Mouse (Mus musculus) heart, postnatal 25 days (tissue): ENCODE results near the gene Dhx33. TPM values are rescaled to one million over a fixed set of nuclear protein-coding genes. Genes with fewer than 3 reads are reported as not detected.

Experiments used
- DNase-seq: peaks from one replicate; pipeline ENCODE4 v3.0.0; 2022; ENCODE audit warnings: low spot score
- intact Hi-C: fragments of 180-260 bp; cut with DNase I; formaldehyde crosslinking; loops from one replicate; pipeline ENCODE4 v1.15.1; 2025
- total RNA-seq, 2 experiments: library from RNA; stranded (reverse); gene quantifications; 2 replicates each; pipeline ENCODE4 v1.2.3; 2021

Gene Dhx33
- total RNA-seq, result 1 to 10 TPM; 8.1 to 9.3 TPM

DNA sequence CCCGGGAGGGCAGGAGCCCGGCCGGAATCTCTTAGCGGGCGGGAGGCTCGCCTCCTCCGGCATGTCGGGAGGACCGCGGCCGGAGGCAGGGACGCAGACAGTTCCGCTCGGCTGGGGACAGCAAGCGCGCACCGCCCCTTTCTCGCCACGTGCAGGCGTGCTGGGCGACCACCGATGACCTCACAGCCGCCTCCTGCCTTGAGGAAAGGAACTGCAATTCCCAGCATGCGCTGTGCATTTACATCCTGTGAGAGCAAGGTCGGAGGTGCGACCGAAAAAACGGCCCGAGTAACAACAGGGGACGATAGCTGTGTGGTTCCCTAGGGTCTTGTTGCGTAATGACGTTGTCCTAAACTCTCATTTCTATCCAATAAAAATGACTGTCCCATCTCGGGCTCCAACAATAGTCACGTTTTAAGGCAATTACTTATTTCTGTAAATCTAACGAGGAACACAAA, at the start of gene Dhx33:
TSS of gene Dhx33 (minus strand) at position 122 of the 458 bp plus-strand sequence.
- intact Hi-C loops, result loop anchor here (2.0 kb wide), 1 partner anchor 14 kb away; the partner anchor contains the start of genes Derl2 and Mis12
- peak; percentile 93 for DNase-seq

DNA sequence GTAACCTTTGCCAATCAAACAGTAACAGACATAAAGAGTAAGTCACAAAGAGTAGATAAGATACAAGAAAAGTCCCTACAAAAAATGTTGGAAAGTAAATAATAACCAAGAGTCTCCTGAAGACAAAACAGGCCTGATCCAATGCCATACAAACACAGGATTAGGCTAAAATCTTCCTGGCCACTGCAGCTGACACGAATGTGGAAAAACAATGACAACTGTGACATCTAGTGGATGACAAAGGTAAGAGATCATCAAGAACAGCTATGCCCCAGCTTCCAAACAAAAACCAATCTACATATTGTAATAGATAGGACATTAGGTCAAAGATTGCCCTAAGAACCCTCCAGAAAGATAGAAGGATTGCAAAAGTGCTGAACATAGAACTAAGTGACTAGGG, 48.3 kb upstream of the Dhx33 start:
- no peak for DNase-seq
- intact Hi-C loops, result loop anchor here (5.0 kb wide), 2 partner anchors 70 to 275 kb away; partner anchors contain the start of gene C1qbp

DNA sequence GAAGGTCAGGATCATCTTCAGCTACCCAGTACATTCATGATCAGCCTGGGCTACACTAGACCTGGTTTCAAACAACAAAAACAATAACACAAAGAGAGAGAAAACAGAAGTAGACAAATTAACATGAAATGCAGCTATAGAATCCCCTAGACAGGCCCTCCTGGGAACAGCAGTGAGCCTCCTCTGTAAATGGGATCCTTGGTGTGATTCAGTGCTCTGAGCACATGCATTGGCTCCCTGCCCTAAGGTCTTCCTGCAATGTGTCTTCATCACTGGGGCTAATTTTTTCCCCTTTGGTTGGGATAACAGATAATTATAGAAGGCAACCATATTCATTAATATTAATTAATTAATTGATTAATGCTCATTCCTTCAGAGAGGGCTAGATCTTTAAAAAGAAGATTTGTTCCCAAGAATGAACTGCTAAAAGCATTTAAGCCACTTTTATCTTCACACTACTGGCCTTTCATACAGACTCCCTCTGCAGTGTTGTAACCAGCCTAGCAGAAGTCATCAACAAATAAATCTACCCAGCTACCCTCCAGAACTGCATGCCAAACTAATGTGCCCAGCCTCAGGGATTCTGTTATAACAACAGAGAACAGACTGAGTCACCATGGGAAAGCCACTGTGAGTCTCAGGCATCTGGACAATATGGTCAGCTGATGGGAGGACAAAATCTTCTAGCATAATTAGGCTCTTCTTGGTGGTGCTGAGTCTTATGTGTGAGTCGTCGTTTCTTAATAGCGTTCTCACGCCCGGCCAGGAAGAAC, 35.5 kb upstream of the Dhx33 start:
- intact Hi-C loops, result no loop called here
- no peak for DNase-seq

DNA sequence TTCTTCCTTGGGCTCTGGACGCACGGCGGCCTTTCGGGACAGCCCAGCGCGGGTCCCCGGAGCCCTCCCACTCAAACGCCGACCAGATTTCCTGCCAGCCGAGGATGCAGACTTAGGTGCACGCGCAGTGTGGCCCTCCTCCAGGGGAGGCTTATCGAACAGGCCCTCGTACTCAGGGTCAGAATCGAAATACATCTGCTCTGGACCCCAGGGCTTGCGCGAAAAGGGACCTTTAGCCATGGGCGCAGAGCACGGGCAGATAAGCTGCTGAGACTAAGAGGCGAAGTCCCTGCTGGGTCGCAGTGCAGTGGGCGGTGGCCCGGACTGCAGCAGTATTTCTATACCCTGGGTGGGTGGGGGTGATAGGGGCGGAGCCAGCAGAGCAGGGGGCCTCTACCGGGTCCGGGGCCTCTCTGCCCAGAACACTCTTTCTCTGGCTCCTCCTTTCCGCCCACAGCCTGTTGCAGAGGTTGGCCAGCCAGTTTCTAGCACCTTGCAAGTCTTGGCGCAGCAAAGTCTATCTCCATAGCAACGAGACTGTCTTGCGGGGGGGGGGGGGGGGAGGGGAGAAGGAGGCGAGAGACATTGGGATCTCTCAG, 29.0 kb upstream of the Dhx33 start, which contains the start of gene 6330403K07Rik:
TSS of gene 6330403K07Rik (minus strand) at position 351 of the 599 bp plus-strand sequence.
- DNase-seq, result no peak
- intact Hi-C loops, result no loop called here

DNA sequence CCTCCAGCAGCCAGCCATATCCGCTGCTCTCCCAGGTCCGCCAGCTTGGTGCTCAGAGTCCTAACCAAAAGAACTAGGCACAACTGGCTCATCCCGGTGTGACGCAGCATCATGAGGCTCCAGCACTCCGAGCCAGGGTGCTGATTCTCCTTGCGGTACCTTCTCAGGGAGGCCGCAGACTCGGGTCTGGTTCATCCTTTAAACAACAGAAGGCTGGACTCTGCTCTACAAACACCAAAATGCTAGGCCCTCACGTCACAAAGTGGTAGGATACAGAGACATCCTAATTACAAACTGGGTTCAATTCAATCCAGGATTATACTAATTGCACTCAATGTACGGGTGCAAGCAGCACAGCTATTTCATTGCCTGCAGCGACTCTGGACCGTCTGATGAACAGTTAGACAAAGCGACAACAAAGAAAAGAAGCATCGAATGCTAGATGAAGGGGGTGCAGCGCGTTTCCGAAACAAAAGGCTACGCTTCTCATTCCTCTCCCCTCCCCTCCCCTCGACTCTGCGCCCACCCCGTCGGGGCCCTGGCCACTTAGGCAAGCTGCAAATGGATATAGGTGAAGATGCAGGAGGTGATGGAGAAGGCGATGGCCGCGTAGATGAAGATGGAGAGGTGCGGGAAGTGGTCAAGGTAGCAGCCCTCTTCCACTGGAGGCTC, 28.4 kb upstream of the Dhx33 start:
- intact Hi-C loops, result no loop called here
- no peak for DNase-seq

GRCm38 (mm10) chr11:71032070-71032469, 27.8 kb upstream of the Dhx33 start:
- intact Hi-C loops, result no loop called here

DNA sequence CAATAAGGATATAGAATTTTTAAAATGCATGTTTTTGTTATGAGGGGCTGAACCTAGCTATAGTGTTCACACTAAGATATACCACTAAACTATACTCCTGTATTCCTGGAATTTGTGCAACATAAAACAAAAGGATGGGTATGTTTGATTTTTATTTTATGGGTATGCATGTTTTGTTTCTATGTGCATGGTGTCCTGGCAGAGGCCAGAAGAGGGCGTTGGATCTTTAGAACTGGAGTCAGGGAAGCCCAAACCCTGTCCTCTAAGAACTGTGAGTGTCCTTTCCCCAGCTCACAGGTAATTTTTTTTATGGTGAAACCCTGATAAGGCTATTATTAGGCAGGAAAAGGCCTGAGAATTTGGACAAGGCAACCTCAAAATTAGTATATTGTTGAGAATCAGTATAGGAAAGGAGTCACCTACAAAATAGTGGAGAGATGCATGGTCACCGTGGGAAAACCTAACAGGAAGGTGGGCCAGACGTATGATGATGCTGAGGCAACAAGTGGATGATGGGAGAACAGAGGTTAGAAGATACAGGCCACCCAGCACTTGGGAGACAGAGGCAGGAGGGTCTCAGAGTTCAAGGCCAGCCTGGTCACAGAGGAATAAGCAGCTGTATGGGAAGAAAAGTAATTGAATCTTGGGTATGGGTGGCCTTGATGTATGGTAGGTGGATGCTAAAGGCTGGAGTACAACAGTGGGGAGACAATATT, 25.3 kb upstream of the Dhx33 start:
- DNase-seq, result no peak
- intact Hi-C loops, result loop anchor here (10.0 kb wide), 1 partner anchor 115 kb away; the partner anchor contains the start of gene Nlrp1a

More at GRCm38 (mm10) chr11:71032070-71032469, 27.8 kb upstream of the Dhx33 start:
- DNase-seq, result no peak

DNA sequence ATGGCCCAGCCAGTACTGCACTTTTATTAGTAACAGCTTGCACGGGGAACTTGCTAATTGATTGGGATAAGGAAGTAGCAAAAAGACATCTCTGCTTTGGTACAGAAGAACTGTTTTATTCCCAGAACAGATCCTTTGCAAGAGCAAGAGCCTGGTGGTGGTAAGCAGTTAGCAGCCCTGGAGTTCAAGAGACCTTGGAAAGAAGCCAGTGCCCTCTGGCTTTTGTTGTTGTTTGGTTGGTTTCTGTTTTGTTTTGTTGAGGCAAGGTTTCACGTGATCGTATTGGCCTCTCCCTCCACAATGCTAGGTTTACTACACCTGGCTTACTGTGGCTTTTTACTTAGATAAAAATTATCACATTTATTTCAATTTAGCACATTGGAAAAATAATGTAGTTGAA, 24.0 kb upstream of the Dhx33 start:
- intact Hi-C loops, result loop anchor here (10.0 kb wide), 1 partner anchor 117 kb away; the partner anchor contains the start of gene Nlrp1a
- DNase-seq, result no peak

DNA sequence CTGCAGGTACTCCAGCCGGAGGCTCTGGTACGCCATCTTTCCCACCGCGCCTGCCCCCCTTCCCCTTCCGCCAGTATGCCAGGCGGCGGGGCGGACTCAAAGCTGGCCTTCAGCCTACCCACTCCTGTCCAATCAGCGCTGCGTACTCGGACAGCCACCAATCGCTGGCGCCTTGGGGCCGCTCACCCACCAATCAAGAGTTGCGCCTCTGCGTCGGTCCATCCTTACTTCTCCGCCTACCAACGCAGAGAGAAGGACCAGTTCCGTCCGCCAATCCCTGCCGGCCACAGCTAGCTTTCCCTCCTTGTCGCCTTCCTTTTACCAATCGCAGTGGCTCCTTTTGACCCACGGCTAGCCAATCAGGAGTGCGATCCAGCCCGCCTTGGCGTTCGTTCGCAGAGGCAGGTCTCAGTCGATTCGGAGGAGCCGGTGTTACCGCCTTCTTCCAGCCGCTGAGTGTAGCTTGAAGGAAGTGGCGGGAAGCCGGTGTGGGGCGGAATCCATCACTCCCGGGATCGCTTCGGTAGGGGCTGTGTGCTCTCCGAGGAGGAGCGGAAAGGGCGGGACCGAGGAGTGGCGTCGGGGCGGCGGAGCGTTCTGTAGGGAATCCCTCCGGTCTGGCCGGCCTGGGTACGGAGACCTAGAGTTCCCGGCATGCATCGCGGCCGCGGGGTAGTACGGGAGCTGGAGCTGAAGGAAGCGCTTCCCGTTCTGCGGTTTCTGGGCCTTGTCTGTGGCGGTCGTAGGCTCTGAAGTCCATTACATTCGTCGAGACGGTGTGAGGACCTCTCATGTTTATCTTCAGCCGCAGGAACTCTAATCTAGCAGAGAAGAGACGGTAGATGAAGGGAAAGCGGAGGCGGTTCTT, 15.2 kb upstream of the Dhx33 start, which contains the start of the genes Mis12 and Derl2:
TSS of gene Mis12 (plus strand) at position 411 of the 868 bp plus-strand sequence.
TSS of gene Derl2 (minus strand) at position 641 of the 868 bp plus-strand sequence.
- intact Hi-C loops, result loop anchor here (2.0 to 10.0 kb wide), 3 partner anchors 15 to 125 kb away; partner anchors contain the start of genes Dhx33, Nlrp1a and Rpain
- DNase-seq, result peak; percentile 99

- no peak for DNase-seq
- intact Hi-C loops, result loop anchor here (2.0 to 5.0 kb wide), 2 partner anchors 14 to 46 kb away; partner anchors contain the start of genes Dhx33 and Rpain
Measured at GRCm38 (mm10) chr11:71018416-71019200, 14.4 kb upstream of the Dhx33 start.

- DNase-seq, result no peak
- intact Hi-C loops, result loop anchor here (5.0 kb wide), 1 partner anchor 45 kb away; the partner anchor contains the start of gene Rpain
Measured at GRCm38 (mm10) chr11:71017051-71017450, 12.8 kb upstream of the Dhx33 start.

- intact Hi-C loops, result no loop called here
- no peak for DNase-seq
Measured at GRCm38 (mm10) chr11:71012743-71013142, 8.5 kb upstream of the Dhx33 start.

DNA sequence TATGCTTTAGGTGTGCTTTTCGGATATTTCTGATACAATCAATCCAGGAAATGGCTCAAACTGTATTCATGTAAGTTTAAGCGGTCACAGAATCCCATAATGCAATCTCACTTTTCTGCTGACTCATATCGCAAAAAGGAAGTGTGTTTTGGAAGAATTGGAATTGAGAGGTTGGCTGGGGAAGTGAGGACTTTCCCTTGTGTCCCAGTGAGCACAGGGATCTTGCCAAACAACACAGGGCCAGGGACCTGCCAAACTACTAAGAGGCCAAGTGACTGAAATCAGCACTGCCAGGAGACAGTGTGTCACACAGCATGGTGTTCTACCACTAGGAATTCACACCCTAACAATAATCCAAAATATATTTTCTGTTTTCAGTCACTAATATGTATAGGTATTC, 4.1 kb upstream of the Dhx33 start:
- DNase-seq, result peak; percentile 44
- intact Hi-C loops, result no loop called here

DNA sequence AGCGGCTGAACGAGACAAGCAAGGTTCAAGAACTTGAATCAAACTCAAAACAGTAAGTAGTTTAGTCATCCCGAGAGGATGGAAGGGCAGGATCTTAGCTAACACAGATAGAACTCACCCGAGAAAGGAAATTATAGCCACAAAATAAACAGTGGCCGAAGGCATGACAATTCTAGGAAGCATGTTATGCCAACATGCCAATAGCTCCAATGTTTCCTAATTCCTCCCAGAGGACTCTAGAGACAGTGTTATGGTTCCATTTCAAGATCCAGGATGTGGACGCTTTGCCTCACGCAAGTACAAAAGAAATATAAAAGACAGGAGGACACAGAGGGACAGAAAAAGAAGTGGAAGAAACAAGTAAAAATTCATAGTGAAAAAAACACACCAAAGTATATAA, 3.6 kb upstream of the Dhx33 start:
- DNase-seq, result no peak
- intact Hi-C loops, result no loop called here

GRCm38 (mm10) chr11:71007026-71007425, 2.8 kb upstream of the Dhx33 start:
- intact Hi-C loops, result no loop called here
- DNase-seq, result no peak

GRCm38 (mm10) chr11:71005046-71005445, 809 bp upstream of the Dhx33 start:
- DNase-seq, result no peak
- intact Hi-C loops, result loop anchor here (2.0 kb wide), 1 partner anchor 14 kb away; the partner anchor contains the start of genes Derl2 and Mis12

- DNase-seq, result no peak
- intact Hi-C loops, result loop anchor here (1.0 to 2.0 kb wide), 2 partner anchors 15 to 20 kb away; partner anchors contain the start of genes C1qbp, Derl2 and Mis12
Measured at GRCm38 (mm10) chr11:71003611-71004315, 474 bp downstream of the Dhx33 start.
